Mouse (Mus musculus): ENCODE measurements around the gene Rcn3.

GRCm38 (mm10) chr7:45102441-45102840 lies 10.4 kb upstream of the Rcn3 start:
- no peak for TF ChIP-seq POLR2A (IDR thresholded peaks at IDR 0.05; ENCODE audit: borderline replicate concordance, control insufficient read depth, low read depth, low read length)
- TF ChIP-seq CTCF (IDR thresholded peaks at IDR 0.05; ENCODE audit: control insufficient read depth, insufficient read depth, low read length) = no peak
